Mouse (Mus musculus) 3T3-L1 (cell line): Measurements from ENCODE around the gene Otx1.
A peak's percentile ranks its signal among the peaks of the same experiment; 100 is the strongest.

ENCODE experiments used
- DNase-seq: peaks from one replicate; pipeline ENCODE4 v3.0.0-alpha.2; 2015; ENCODE audit warnings: low read depth, low spot score

Otx1 gene

GRCm38 (mm10) chr11:22002783-22003340 lies at the start of gene Otx1:
TSS of gene Otx1 (minus strand) at chr11:22002897.
- no peak for DNase-seq

DNA sequence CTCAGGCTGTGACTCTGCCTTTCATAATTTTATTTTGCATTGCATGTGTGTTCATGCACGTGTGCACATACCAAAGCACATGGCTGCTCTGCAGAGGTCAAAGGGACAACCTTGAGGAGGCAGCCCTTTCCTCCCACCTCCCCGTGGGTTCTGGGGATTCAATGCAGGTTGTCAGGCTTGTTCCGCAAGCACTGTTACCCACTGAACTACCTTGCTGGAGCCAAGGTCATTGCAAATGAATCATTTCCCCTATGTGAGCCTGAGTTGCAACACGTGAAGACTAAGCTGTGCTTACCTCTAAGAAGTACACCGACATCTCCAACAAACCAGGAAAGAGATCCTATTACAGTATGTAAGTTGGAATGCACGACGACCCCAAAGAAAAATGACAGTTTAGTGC lies 48.2 kb upstream of the Otx1 start:
- DNase-seq: no peak

DNA sequence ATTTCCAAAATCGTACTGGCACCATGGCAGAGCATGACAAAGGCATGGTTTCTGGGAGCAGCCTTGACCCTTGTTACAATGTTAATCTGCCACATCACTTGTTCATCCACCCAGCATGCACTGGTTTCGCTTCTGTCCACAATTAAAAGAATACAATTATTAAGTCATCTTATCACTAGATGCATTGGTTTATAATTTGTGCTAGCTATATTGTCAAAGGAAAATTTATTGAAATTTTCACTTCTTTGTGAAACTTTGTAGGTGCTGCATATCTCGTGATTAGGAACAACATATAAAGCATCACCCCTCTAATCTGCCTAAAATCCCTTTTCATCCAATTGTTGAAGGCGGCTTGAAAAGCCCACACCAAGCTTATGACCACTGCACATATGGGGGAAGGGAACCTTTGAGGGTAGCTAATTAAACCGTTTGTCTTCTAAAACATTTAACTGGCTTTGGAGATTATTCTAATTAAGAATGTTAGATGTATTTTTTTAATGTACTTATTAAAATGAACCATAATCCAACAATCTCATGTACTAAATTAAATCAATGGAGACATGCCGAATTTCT lies 37.2 kb upstream of the Otx1 start:
- no peak for DNase-seq

DNA sequence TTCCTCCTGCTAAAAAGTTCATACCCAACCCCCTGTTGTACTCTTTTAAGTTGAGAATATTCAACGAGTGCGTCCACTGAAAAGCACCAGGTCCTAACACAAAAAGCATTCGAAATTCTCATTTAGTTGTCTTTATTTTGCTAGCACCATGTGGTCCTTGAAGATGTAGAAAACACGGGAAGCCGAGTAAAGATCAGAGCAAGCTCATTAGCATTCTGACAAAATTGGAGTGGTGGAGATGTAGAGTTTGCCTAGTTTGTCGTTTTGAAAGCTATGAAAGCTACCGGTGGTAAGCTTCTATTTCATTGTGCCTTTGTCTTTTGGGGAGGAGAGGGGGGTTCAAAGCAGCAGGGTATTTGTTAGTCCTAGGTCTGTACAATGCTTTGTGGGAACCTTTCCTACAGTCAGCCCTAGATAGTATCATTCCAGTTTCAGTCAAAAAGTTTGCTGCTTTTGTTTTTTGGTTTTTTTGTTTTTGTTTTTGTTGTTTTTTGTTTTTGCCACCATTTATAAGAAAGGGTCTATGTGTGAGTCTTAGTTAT lies 31.9 kb upstream of the Otx1 start:
- no peak for DNase-seq

DNA sequence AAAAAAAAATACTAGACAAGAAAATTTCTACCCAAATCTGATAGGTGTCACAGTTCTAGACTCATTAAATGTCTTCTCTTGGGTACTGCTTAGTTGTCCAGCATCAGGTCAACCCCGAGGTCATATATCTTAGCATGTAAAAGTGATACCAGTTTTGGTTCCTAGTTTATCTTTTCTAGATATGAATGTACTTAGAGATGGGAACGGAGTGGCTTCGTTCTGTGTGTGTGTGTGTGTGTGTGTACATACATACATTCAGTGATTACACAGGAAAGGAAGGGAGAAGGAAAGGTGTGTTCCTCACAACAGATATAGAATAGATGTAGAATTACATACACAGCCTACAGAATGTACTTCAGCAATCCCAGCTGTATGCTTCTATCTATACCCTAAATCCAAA lies 30.9 kb upstream of the Otx1 start:
- DNase-seq: no peak

DNA sequence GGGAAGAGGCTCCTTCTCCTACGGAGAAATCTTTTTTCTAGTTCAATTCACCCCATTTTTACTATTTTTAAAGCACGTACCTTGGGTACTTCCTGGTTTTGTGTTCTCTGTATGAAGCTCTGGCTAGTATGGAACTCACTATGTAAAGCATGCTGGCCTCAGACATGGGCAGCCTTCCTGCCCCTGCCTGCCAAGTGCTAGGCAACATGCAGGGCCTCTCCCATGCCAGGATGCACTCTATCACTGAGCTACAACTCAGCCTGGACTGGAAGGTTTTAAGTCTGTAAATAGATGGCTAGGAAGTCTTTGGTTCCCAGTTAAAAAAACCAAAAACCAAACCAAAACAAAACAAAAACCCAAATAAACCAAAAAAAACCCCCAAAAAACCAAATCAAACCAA lies 17.9 kb upstream of the Otx1 start:
- no peak for DNase-seq

GRCm38 (mm10) chr11:22017444-22017843 lies 14.7 kb upstream of the Otx1 start:
- DNase-seq: no peak

DNA sequence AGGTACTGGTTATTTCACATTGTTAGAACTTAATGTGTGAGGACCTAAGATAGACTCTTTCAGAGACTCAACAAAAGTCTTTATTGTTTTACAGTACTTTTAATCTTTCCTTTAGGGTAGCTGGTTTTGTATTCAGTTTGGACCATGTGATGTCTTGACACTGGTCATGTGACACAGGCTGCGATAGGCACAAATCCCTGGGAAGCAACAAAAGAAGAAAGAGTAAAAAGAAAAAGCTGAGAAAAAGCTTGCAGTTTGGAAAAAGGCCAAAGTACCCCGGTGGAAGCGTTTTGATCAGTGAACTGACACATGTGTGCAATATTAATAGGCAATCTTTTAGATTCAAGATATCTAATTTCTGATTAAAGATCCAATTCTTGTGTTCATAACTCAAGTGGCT lies 13.6 kb upstream of the Otx1 start:
- no peak for DNase-seq

DNA sequence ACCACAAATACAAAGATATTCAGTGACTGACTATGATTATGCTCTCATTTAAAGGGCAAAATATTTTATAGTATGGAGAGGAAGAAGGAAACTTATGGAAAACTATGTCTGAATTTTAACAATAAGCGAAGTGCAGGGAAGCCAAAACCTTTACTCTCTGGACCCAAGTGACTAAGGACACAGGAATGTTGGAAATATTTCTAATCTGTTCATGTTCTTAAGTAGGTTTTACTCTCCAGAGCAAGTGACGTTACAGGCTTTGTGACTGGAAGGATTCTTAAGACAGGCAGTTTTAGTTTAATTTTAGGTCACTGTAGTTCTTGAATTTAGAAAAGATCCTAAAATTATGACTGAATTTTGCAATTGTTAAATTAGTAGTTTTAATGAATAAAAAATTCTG lies 6.1 kb upstream of the Otx1 start:
- DNase-seq: peak; percentile 72

DNA sequence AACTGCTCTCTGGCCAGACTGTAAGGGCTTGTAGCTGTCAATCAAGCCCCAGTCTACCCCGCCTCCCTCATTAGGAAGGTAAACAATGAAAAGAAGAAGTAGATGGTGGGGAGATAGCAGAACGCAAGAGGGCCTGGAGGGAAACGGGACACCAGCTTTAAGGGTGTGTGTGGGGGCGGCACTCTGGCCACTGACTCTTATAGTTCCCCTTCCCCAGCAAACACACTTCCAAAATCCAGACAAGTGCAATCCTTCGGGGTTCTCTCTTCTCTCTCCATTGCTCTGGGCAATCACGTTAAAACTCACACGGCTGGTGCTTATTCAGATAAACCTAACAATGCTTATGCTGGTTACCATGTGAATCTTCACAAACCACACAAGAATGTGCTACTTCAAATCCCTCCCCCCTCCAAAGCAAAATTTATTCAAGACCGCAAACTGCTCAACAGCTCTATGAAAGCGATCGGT lies 5.5 kb upstream of the Otx1 start:
- DNase-seq: no peak

DNA sequence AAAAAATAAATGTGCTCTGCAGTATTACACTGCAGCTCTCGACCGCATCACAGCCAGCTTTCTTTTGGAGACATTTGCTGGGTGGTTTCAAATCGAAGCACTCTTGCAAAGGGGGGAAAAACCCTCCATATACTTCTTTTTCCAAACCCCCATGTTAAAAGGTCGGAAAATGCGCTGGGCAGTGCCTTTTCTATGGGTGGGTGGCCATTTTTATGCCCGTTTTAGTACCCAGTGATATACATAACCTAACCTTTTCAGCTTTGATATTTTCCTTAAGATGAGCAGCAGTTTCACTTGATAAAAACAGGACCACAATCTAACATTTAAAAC lies 5.0 kb upstream of the Otx1 start:
- no peak for DNase-seq

DNA sequence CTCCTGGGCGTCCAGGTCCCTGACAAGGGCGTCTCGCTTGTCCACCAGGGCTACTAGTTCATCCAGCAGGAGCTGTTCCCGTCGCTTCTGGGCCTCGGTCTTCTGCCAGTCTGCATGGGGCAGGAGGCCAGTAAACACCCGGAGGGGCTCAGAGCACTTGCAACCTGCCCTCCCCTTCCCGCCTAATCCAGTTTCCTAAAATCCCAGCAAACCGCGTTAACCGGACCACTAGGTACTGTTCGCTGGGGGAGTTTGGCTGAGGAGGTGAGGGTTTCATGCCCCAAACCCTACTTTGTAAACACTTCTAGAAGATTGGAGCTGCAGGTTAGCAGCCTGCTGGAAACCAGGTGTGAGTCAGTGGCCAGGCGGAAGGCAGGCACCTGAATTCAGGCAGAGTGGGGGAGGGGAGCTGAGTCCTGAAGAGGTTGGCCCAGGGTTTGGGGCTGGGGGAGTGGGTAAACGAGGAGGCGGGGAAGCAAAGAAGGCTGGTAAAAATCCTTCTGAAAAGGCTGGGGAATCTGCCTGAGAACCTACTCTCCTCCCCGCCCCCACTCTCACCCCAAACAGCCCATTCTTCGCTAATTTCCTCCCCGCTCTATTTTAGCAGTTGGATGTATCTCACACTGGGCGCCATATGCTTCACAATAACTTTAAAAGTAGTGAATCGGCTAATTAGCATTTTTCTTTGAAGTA lies 4.5 kb upstream of the Otx1 start:
- no peak for DNase-seq

DNA sequence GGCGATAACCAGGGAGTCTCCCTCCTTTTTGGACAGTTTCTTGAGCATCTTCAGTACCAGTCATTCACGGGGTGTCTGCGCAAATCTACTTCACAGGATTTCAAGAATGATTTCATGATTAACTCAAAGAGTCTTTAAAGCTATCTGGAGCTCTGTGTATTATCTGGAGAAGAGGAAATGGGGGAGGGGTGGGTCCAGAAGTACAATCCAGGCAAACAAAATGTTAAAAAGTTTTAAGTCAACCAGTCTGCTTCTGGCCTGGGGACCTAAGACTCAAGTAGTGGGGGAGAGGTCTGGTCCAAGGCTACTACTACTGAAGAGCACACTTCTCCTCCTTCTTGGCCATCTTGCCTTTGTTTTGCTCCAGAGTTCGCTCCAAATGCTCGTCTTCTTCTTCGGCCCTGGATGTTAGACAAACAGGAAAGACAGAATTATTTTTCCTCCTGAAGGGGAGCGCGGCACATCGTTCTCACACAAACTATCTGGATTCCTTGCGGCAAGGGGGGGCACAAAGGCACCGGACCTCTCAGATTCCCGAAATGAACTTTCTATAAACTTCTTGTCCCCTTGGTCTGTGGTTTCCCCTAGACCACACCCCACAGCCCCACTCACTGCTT lies 3.9 kb upstream of the Otx1 start:
- no peak for DNase-seq

DNA sequence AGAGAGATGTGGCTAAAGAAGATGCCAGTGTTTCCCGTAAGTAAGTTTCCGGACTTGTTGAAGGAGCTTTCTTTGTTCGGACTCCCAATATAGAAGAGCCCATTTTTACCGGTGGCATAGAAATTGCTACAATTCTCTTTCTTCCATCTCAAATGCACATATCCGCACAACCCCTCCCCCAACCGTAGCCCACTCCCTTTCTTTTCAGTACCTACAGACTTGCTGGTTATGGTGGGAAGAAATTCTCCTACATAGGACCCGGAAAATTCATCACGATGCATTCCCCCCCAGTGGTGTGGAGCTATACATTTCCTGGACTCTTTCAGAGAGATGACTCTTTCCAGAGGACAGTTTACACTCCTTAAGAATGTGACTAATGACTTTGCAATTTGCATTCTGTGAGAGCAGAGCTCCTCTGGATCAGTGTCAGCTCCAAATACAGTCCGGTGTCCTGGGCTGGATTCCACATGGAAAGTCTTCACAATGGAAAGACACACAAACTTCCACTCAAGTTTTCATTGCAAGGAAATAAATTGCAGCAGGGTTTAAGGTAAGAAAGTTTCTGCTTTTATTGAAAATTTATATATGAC lies 2.7 kb upstream of the Otx1 start:
- peak; percentile 66 for DNase-seq

- no peak for DNase-seq
Observed at GRCm38 (mm10) chr11:22004331-22004841, 1.7 kb upstream of the Otx1 start.

DNA sequence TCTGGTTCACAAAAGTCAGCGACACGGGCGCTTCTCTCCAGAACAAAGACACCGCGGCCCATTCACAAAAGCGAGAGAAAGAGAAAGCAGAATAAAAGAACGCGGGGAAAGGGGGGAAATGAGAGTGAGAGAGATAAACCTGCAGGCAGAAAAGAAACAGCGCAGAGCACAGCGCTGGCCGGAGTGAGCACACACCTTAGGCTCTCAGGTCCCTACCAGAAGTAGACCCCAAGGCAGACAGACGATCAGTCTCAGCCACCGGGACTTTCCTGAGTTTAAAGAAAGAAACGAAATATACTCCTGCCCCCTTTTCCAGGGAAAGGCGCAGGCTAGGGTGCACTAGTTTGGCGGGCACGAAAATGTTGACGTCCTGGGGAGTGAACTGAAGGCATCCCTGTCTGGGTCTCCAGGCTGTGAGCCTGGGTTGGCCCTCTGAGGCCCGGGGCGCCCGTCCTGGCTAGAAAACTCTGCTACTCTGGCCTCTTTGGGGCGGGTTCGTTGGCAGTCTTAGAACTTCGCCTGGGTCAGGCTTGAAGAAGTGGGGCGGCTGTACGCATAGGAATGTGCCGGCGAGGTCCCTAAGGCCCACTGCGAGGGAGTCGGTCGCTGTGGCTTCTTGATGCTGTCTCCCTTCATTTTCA lies 764 bp upstream of the Otx1 start:
- DNase-seq: no peak

- peak; percentile 45 for DNase-seq
Observed at GRCm38 (mm10) chr11:22002062-22002782, 475 bp downstream of the Otx1 start.

DNA sequence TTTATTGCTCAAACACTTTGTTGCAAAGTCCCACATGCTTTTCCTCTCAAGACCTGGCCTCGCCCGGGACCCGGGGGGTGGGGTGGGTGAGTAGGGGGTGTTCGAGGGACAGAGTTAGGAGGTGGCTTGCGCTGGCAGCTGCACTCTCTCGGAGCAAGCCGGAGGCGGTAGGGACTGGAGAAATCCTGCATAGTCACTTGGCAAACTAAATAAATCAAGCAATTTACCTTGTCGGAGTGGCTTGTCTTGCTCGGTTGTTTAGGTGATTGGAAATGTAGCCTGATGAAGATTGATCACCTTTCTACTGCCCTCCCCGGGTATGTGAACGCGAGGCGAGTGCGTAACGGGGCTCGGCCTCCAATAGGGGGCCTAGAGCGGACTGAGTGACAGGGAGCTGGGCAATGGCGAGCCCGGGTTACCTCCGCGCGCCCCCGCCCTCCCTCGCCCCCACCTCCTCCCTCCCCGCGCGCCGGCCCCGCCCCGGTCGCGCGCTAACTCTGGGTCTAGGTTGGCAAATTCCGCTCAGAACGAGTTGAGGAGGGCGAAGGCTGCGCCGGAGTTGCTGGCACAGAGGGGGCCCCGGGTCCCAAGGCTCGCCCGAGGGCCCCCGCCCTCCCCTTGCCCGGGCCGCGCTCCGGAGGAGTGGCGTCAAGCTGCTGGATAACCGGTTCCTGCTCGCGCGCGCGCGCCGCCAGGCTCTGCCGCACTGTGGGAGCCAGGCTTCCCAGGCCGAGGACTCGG lies 1.2 kb downstream of the Otx1 start:
- DNase-seq: peak; percentile 82

GRCm38 (mm10) chr11:22000316-22001076 lies 2.2 kb downstream of the Otx1 start:
- no peak for DNase-seq
